Mouse (Mus musculus) G1E (cell line): ENCODE results near the gene Adcy9.

ENCODE experiments used
- CTCF ChIP-seq: IDR thresholded peaks from 2 replicates; pipeline ENCODE4 v1.5.1; 2012; ENCODE audit warnings: low read depth, low read length, inconsistent platforms, mixed read lengths
- GATA1 ChIP-seq: IDR thresholded peaks from 2 replicates; pipeline ENCODE4 v1.6.1; 2012; ENCODE audit warnings: borderline replicate concordance, low read length, inconsistent platforms, mixed read lengths
- POLR2AphosphoS5 ChIP-seq: IDR thresholded peaks from 2 replicates; pipeline ENCODE4 v1.6.1; 2012; ENCODE audit warnings: low read depth, low read length, inconsistent platforms; ENCODE audit not compliant: insufficient replicate concordance
- TAL1 ChIP-seq: conservative IDR thresholded peaks from 2 replicates; pipeline ENCODE4 v1.6.1; 2012; ENCODE audit warnings: low read depth, low read length, inconsistent platforms, mixed read lengths

DNA sequence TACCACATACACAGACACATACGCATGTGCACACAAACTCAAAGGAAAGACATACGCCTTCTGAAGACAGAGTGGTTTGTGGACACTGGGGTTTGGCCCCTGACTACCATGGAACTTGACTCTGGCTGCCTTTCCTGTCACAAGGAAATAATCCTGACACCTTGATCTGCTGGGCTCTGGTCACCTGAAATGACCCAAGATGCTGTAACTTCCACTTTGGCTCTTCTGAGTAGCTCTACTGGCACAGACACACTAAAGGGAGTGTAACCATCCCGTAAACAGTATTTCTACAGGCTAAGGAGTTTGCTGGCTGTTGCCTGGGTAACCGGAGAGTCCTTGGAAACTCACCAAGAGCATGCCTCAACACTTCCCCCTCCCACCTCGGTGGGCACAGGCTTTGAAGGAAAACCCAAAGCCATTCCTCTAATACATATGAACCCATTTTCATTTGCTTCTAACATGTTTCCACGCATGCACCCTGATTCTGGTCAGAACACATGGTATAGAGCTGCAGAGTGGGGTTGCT, 102.2 kb downstream of the Adcy9 start:
- no peak for TF ChIP-seq GATA1
- TF ChIP-seq CTCF, result no peak
- TF ChIP-seq POLR2AphosphoS5, result no peak
- TF ChIP-seq TAL1, result no peak
